Mouse (Mus musculus): ENCODE measurements around the gene Gm4922.

DNA sequence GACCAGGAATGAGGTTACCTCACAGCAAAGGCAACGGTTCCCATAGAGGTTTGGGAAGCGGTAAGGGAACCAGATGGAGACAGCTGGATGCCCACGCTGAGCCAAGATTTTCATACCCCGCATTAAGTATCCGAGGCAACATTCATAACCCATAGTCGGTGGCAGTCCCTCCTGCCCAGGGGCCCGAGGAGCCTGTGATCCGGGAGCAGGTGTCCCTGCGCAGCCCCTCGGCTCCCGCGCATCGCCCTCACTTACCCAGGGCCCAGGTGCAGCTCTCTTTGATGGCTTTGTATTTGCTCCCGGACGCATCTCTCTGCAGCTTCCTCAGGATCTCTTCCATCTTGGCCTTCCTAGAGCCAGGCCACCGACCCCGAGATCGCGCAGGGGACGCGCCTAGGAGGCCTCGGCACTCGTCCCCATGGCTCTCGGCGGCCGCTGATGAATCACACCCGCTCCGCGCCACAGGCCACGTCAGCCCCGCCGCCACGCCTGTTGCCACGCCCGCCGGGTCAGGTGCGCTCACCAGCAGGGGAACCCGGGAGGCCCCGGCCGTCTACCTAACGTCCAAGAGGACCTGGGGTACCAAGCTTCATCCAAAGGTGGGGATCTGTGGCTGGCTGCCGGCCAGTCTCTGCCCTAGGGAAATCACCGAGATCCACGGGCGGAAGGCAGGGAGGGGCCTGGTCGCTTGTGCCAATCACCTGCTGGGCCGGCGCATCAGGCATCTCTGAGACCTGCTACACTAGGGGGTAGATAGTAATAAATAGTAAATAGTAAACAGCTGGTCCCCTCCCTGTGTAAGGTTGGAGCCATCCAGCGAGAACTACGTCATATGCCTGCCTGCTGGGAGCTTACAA lies 43.1 kb downstream of the Gm4922 start, which contains the start of gene Arfgef3:
- TF ChIP-seq GATA1 (IDR thresholded peaks at IDR 0.05; ENCODE audit: borderline replicate concordance, low read length) = no peak
- no peak for TF ChIP-seq CTCF (IDR thresholded peaks at IDR 0.05; ENCODE audit: low read depth, low read length)
- TF ChIP-seq TAL1 (conservative IDR thresholded peaks at IDR 0.05; ENCODE audit: low read depth, low read length) = no peak
- no peak for TF ChIP-seq POLR2AphosphoS5 (IDR thresholded peaks at IDR 0.05; ENCODE audit: insufficient replicate concordance, low read depth, low read length)
- TF ChIP-seq GATA2 (IDR thresholded peaks at IDR 0.05; ENCODE audit: borderline replicate concordance, low read depth, low read length) = no peak

Data from G1E (cell line).